Mouse (Mus musculus) NIH3T3 (cell line): ENCODE data around the gene Tac1.
"Not testable (repeated sequence)": the region's sequence is repeated elsewhere in the genome, so short reads cannot be mapped to it uniquely, and the experiment has no call there.

Source experiments
- DNase-seq: peaks from one replicate; pipeline ENCODE4 v3.0.0-alpha.2; 2012; ENCODE audit warnings: low read depth

The Tac1 gene

DNA sequence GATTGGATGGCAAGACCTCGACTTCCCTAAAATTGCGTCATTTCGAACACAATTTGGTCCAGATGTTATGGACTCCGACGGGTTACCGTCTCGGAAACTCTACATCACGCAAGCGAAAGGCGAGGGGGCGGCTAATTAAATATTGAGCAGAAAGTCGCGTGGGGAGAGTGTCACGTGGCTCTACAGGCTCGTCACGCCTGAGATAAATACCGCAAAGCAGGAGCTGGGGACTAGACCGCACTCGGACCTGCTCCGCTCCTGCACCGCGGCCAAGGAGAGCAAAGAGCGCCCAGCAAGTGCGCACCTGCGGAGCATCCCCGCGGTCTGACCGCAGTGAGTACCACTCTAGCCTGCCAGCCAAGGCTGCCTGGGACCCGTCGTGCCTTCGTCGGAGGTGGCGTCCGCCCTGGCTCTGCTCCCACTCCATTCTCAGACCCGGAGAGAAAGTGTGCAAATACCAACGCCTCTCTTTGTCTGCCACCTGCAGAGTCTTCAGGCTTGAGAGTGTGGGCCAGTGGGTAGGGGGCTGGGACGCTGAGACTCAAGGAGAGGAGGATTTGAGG, at the start of gene Tac1:
Gene Tac1 (plus strand): TSS at position 51 of the 563 bp plus-strand sequence.
- no peak for DNase-seq

DNA sequence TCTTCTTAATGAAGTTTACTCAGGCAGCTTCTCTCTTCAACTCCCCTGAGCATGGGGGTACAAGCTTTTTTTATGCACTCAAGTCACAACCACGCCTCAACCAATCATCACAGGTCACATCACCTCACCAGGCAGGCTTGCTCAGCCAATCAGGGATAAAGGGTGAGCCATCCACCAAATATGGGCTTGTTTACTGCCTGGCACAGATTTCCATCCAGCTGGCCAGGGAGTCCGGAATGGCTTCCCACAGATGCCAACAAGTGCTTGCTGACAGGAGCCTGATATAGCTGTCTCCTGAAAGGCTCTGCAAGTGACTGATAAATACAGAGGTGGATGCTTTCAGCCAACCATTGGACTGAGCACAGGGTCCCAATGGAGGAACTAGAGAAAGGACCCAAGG, 11.2 kb upstream of the Tac1 start:
- not testable (repeated sequence) for DNase-seq

- DNase-seq: no peak
These were observed 1.2 kb downstream of the Tac1 start for GRCm38 (mm10) chr6:7555688-7556476.

- peak; percentile 47 for DNase-seq
These were observed 3.5 kb downstream of the Tac1 start for GRCm38 (mm10) chr6:7558164-7558563.

GRCm38 (mm10) chr6:7562524-7562923, 7.8 kb downstream of the Tac1 start:
- no peak for DNase-seq

- DNase-seq: no peak
These were observed 9.9 kb downstream of the Tac1 start for GRCm38 (mm10) chr6:7564537-7564936.

- no peak for DNase-seq
These were observed 16.5 kb downstream of the Tac1 start for GRCm38 (mm10) chr6:7571144-7571543.

DNA sequence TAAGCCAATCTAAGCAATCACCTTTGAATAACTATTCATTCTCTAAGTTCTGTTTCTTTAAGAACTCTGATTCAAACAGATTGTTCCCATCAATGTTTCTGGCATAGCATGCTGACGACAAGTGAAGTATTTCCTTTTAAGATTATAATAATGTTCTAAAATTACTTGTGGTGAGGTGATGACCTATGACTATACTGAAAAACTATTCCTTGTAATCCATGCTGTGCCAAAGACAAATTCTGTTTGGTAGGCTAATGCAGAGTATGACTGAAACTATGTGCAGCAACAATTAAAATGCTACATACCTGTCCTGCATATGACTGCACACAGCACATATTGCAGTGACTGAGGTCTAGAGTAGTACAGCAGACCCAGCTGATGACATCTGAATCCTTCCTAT, 23.4 kb downstream of the Tac1 start:
- DNase-seq: peak; percentile 62

DNA sequence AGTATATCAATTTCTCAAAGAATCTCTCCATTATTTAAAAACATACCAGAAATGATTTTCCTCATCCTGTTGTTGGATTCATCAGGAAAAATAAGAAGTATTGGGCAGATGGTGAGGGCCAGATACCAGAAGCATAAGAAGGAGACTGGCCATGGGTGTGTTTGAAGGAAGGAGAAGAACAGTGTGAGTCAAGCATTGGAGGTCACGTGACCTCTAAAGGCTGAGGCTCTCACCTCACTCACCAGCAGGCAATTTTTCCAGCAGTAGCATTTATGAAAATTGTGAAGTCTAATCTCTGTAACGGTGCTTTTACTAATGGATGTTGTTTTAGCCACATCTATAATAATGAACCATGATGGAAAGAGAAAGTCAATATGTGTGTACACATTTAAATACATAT, 39.8 kb downstream of the Tac1 start:
- no peak for DNase-seq

DNA sequence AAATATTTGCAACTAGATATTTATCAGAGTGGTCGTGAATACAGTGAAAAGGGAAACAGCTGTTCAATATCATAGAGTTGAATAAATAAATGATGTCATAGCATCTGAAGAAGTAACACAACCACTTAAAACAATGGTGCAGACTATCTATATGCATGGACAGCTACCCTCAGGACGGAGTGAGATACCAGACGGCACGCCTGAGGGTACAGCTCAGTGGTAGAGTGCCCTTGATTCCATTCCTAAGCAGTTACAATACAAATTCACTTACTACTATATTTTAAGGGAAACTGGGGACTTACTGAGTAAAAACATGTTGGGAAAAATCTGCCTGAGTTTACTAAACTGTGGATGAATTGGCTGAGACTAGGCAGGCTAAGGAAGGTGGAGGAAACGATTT, 43.7 kb downstream of the Tac1 start:
- DNase-seq: no peak

GRCm38 (mm10) chr6:7600228-7600627, 45.5 kb downstream of the Tac1 start:
- DNase-seq: peak; percentile 60

DNA sequence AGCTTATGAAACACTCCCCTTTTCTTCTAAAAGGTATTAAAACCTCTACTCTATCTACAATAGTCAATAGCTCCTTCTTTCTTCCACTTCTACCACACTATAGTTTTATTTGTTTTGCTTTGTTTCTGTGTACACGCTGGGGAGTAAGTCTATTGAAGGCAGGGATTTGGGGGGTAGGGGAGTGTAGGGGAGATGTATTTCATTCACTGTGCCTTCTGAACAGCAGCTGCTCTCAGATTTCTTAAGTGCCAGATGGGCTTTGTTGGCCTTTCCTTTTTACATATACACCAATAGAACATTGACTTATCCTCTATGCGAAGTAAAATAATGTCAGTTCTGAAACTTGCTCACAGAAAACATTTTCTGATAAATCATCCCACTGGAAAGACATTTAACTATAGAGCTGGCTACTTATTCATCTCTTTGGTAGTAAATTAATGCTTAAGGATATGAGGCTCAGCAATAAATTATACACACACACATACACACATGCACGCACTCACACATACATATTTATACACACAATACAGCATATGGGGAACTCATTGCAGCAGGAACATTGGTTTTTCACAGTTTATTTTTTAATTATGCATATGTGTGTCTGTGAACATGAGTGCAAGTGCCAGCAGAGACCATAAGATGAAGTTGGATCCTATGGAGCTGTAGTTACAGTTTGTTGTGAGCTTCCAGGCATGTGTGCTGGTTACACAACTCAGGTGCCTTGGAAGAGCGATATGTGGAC, 46.8 kb downstream of the Tac1 start:
- DNase-seq: no peak

DNA sequence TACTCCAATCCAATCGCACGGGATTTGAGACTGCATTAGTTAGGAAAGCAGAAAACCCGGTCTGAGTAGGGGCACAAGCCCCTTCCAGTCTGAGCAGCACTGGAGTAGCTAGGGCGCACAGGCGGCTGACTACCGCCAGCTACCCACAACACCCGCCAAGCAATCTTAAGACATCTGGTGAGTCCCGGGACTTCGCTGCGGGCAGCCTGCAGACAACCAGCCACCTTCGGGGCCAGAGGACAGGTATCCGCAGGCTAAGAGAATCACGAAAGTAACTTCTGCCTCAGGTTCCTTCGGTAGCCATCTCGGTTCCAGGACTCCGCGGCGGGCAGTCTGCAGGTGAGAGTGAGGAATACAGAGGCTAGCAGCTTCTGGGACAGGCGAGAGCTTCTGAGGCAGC, 59.0 kb downstream of the Tac1 start:
- DNase-seq: not testable (repeated sequence)
